Mouse (Mus musculus) heart, adult 18-20 months (tissue): ENCODE data around the gene Phldb2. TPM values are rescaled to one million over a fixed set of nuclear protein-coding genes. Genes with fewer than 3 reads are reported as not detected.

Source experiments
- DNase-seq, 2 experiments: peaks; one replicate each; pipeline ENCODE4 v3.0.0; 2021 to 2022; ENCODE audit warnings: mixed read lengths in 1 of 2
- total RNA-seq, 2 experiments: library from RNA; stranded (reverse); gene quantifications; 2 replicates each; pipeline ENCODE4 v1.2.3; 2021

Phldb2 gene
- total RNA-seq, 2 experiments from 2014 or later = 9.6 to 10.7 TPM

GRCm38 (mm10) chr16:45791286-45791685, 162.1 kb downstream of the Phldb2 start:
- no peak for DNase-seq

- DNase-seq = no peak
Measured at GRCm38 (mm10) chr16:45789311-45789710, 164.1 kb downstream of the Phldb2 start.

DNA sequence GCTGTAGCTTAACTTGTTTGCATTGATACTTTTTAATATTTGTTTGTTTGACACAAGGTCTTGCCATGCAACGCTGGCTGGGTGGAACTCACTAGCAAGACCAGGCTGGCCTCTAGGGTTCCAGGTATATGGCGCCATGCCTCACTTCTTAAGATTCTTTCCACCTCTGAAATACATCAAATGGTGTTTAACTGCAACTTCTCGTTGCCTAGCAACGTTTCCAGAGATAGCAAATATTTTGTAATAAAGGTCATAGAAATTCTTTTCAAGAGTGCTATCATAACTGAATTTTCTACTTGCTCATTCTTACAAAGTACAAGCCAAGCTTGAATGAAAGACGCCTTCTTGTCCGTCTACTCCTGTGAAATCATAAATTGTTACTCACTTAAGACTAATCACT, 165.7 kb downstream of the Phldb2 start:
- no peak for DNase-seq

- peak; percentile 23 to 38 for DNase-seq
Measured at GRCm38 (mm10) chr16:45786639-45787038, 166.8 kb downstream of the Phldb2 start.

DNA sequence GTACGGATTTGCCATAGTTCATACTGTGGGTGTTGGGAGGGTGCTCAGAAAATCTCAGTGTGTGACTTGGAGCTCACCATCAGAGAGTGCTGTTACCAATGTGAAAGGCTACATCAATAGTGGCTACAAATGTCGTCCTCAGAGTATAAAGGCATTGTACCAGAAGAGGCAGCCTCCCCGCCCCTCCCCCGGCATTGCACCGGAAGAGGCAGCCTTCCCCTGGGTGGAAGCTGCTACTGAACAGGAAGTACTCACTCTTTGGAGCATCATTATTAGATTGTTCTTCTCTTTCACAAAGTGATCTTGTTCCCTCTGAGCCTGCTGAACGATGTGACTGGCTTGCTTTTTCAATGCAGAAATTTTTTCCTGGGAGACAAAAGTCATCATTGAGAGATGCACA, 173.4 kb downstream of the Phldb2 start:
- no peak for DNase-seq

DNA sequence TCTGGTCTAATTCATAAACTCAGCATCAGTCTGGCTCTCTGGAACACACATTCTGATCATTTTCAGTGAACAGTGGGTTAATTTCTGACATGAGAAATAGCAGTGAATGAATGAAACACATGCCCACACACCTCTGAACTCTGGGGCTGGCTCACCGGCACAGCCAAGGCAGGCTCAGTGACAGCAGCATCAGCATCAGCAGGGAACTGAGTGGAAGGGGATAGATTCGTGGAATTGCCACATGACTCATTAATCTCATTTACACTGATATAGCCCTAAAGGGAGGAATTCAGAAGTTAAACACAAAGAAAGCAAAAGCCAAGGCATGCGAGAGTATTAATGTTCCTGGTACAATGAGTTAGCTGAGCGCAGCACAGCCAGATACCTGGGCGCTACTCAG, 178.6 kb downstream of the Phldb2 start:
- no peak for DNase-seq

- DNase-seq = no peak
Measured at GRCm38 (mm10) chr16:45770914-45771313, 182.5 kb downstream of the Phldb2 start.

GRCm38 (mm10) chr16:45767853-45768640, 185.4 kb downstream of the Phldb2 start:
- no peak for DNase-seq

GRCm38 (mm10) chr16:45767434-45767833, 186.0 kb downstream of the Phldb2 start:
- DNase-seq = no peak

GRCm38 (mm10) chr16:45765801-45766494, 187.4 kb downstream of the Phldb2 start:
- no peak for DNase-seq

GRCm38 (mm10) chr16:45765102-45765501, 188.3 kb downstream of the Phldb2 start:
- DNase-seq = no peak

DNA sequence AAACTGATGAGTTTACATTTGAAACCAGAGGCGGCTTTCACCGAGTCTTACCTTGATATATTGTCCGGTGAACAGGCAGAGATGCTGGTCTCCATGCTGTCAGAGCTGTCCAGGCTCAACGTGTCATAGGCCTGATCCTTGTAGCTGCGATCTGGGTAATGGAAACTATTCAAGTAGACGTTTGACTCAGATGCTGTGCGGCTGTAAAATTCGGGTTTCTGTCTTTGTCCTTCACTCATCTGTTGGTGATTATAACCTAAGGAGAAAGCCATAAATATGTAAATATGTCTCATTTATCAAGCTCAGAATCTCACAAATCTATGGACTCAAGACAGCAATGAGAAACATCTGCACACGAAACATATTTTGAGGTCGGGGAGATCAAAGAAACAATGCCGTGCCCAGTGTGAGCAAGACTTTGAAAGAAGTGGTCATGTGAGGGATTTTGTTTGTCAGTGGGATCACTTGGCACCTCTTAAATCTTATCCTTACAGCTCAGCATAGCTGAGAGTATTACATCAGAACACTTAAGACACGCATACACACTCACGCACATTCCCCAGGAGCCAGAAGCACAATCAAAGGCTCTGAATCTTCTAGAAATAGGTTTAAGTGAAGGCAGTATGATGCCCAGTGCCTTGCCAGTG, 190.4 kb downstream of the Phldb2 start:
- no peak for DNase-seq

- DNase-seq = no peak
Measured at GRCm38 (mm10) chr16:45761425-45761824, 192.0 kb downstream of the Phldb2 start.

DNA sequence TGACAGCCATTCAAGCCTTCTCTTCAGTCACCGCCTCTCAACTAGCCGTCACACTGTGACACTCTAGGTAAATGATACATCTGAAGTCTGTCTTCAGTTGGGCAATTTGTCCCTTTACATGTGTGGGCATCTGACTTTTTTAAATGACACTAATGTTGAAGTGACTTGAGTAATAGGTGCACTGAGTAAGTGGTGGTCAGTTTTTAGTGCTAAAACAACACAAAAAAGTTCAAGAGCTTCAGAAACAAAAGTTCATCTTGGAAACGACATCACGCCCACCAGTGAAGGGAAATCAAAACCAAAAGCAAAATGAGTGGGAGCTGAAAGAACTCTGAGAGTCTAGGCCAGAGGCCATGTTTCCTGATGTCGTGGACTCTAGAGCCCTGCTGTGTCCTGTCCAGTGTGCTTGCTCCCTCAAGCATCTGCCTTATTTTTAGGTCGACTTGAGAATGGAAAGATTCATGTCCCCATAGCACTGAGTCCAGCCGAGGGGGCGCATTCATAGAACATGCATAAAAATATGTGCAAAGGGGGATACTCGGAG, 194.6 kb downstream of the Phldb2 start:
- peak; percentile 37 to 47 for DNase-seq

DNA sequence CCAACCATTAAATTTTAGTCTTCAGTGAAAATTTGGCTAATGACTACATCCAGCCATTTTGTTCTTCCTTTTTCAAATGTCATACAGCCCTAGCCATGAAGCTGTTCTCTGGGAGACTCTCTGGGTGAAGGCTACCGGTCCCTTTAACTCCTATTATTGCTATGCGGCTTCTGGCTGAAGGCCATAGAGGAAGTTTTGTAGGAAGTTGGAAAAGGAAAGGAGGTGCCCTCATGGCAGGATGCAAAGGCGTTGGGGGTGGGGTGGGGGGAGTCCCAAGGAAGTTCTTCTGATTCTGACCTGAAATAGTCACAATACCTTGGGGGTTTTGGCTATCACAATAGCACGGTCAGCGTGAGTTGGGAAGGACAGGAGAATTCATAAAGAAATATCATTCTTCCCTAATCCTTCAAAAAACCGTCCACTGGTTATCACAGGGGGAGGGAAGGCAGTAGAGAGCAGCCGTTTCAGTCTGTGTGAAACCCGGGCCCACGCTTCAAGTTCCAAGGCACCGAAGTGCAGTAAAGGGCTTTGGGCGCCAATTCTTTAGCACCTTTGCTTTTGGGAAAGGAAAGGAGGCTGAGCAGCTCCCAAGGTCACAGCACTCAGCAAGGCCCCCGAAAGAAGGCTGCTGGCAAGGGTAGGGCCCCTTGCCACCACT, 195.8 kb downstream of the Phldb2 start:
- DNase-seq = peak; percentile 73 to 89

DNA sequence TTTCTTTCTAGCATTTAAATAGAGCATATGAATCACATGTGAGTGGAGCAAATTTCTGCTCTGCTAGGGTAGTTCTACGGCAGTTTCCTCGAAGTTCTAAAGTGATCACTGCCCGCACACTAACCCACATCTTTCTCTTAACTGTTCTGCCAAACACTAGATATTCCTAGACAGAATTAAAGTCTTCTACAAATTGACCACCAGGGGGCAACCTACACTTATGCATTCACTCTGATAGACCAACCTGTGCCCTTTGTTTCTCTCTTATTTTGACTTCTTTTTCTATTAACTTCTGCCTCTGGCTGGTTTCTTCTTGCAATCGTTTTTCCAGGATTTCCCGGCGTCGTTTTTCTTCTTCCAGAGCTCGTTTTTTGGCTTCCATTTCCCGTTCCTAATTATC, 196.5 kb downstream of the Phldb2 start:
- DNase-seq = peak; percentile 63 to 82

DNA sequence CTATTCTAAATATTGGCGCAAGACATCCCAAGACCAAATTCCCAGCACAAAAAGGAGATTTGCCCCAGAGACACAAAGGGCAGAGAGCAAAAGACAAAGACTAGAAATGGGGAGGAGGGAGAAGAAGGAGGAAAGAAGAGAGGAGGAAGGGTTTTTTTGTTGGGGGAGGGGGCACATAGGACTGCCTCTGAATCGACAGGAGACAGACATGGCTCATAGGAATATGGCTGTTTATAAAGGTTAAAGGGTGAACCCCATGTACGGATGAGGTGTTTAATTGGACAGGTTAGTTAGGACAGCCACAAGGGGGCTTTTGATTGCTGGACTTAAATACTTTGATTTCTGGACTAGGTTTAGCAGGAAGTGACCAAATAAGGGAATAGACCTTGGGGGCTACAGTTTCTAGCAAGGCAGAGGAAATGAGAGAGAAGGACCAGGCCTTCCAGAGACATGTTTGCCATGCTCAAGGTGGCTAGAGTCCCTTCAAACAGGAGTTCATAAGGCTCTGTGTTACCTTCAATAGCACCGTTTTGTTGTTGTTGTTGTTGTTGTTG, 209.7 kb downstream of the Phldb2 start:
- no peak for DNase-seq

GRCm38 (mm10) chr16:45742615-45743476, 210.6 kb downstream of the Phldb2 start, which contains the start of gene Abhd10:
Abhd10 (minus strand) TSS chr16:45742955.
- DNase-seq = peak; percentile 95 to 99

GRCm38 (mm10) chr16:45737880-45738279, 215.5 kb downstream of the Phldb2 start:
- DNase-seq = no peak

GRCm38 (mm10) chr16:45736724-45737123, 216.7 kb downstream of the Phldb2 start:
- DNase-seq = no peak

DNA sequence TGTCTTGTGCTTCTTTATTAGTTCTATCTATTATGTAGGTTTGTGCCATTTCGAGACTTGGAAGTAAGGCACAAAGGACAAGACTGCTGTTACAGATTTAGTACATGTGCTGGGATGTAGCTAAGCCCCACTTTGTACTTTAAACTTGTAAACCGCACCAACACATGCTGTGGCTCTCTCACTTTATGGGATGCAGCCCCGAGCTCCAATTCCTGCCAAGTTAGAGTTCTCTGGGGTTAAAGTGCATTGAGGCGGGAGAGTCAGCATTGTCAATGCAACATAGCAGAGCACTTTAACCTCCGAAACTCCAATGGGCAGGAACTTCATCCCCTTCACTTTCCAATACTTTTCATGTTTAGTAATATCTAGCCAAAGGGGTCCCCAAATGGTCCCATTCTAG, 224.2 kb downstream of the Phldb2 start:
- no peak for DNase-seq
